Mouse (Mus musculus) central nervous system, embryonic 11.5 days (tissue): ENCODE results near the gene Ppy. TPM values are rescaled to one million over a fixed set of nuclear protein-coding genes. Genes with fewer than 3 reads are reported as not detected.

Source experiments
- polyA plus RNA-seq: library from polyadenylated mRNA; depleted of rRNA; stranded (reverse); fragments of >200 nt; gene quantifications from 2 replicates; pipeline ENCODE4 v1.2.3, GENCODE M21; 2012; rRNA removed

The Ppy gene
- polyA plus RNA-seq, result not detected in 2 replicates

DNA sequence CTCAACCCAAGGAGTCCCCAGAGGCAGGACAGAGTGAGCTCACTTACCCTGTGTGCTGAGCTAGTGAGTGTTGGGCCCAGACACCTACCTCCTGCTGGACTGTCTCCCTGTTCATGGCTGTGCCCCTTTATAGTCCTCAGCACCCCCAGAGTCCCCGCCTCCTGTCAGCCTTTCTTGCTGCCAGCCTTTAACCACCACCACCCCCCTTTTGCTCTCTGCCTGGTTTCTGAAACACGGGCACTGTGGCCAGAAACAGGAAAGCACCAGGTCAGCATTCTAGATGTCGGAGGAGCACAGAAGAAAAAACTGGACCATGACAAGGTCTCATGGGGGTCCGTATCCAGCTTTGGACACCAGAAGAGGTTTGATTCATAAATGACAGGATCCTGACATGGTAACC, at the start of gene Ppy:
TSS of gene Ppy (minus strand) at position 101 of the 400 bp plus-strand sequence.

DNA sequence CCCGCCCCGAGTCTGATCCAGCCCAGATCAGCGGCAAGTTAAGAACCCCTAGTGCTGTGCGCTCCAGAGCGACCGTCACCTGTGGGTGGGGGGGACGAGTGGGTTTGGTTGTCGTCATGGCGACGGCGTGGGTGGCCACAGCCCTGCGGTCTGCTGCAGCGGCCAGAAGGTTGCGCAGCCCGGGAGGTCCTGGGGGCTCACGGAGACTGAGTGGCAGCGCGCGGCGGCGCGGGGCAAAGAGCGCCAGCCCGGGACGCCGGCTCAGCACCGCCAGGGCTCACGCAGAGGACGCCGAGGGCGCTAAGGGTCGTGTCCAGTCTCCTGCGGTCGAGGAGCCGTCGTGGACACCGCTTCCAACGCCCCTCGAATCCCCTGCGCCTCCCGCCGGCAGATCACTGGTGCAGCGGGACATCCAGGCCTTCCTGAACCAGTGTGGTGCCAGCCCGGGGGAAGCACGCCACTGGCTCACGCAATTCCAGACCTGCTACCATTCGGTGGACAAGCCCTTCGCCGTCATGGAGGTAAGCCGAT, 44.4 kb upstream of the Ppy start, which contains the start of gene Nags:
TSS of gene Nags (plus strand) at position 43 of the 531 bp plus-strand sequence.

DNA sequence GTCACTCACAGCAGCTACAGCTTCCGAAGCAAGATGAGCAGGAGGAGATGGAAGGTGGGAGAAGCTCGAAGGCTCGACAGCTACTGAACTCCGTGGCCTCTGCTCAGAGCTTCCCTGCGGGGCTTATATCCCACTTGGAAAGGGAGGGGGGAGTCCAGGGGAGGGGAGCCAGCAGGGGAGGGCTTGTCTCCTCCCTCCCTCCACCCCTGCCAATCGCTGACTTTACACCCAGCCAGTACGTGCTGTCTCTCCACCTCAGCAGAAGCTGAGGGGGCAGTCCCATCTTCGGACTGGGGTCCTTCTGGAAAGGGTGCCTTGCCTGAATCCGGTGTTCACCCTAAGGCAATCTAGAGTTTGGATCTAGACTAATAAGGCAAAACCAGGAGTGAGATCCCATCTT, 6.6 kb upstream of the Ppy start, which contains the start of gene Pyy:
TSS of gene Pyy (minus strand) at position 101 of the 400 bp plus-strand sequence.

DNA sequence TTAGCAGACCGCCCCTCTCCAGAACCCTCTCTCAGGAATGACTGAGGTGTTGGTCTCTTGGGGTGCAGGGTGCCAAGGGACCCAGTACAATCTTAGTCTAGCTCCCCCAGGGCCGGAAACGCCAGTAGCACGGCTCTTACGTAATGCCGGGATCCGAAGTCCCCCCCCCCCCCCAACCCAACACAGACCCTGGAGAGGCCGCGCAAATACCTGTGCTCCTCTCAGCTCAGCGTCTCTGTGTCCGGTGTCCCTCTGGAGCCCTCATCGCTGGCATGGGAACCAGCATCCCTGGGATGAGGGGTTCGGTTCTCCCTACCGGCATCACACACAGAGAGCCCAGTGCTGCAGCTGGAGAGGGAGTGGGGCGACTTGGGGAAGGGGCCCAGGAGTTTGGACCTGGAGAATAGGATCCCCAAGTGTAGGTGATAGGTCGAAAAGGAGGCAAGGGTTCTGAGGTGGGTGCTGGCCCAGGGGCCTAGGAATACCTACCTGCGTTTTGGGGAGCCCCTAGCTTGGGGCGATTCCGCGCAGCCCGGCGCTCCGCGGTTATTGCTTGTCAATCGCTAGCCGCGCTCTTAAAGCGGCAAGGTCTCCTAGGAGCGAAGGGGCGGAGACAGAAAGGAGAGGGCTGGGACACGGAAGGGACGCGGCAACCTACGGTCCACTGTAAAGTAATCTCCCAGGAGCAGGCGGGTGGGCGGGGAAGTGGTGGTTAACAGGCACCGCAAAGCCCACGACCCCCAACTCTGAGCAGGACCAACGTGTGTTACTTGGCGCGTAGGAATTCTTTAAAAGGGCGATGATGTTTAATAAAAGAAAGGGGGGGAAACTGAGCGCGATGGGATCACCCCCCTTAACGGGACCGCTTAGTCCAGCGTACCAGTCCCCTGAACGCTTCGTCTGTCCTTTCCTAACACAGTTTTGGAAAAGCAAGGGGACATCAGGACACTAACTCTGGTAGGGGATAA, 12.9 kb downstream of the Ppy start, which contains the start of gene Mpp2:
TSS of gene Mpp2 (minus strand) at position 585 of the 968 bp plus-strand sequence.

Other genes with a start within 250 kb of the Ppy start
- gene Meox1, start 206.9 kb downstream of the Ppy start, polyA plus RNA-seq, result 0.70 and 14.7 TPM in 2 replicates
- gene Sost, start 134.3 kb downstream of the Ppy start, polyA plus RNA-seq, result 0.86 and 1.2 TPM in 2 replicates
- gene Cfap97d1, start 117.0 kb downstream of the Ppy start, polyA plus RNA-seq, result not detected in 2 replicates
- gene Dusp3, start 114.3 kb downstream of the Ppy start, polyA plus RNA-seq, result 8.3 and 10.5 TPM in 2 replicates
- gene Mpp3, start 72.9 kb downstream of the Ppy start, polyA plus RNA-seq, result 27.2 and 29.5 TPM in 2 replicates
- 0.18 and 0.27 TPM in 2 replicates for gene Cd300lg, start 59.8 kb downstream of the Ppy start, polyA plus RNA-seq
- 19.5 and 22.5 TPM in 2 replicates for gene Mpp2, start 12.8 kb downstream of the Ppy start, polyA plus RNA-seq
- 1.8 and 4.3 TPM in 2 replicates for gene Pyy, start 6.5 kb upstream of the Ppy start, polyA plus RNA-seq
- gene Nags, start 44.2 kb upstream of the Ppy start, polyA plus RNA-seq, result 0.21 and 0.50 TPM in 2 replicates
- 33.5 and 34.9 TPM in 2 replicates for gene Tmem101, start 55.1 kb upstream of the Ppy start, polyA plus RNA-seq
- 45.4 and 59.2 TPM in 2 replicates for gene Lsm12, start 84.0 kb upstream of the Ppy start, polyA plus RNA-seq
- 34.9 and 38.5 TPM in 2 replicates for gene G6pc3, start 88.3 kb upstream of the Ppy start, polyA plus RNA-seq
- gene Hdac5, start 128.8 kb upstream of the Ppy start, polyA plus RNA-seq, result 62.5 and 110 TPM in 2 replicates
- gene BC030867, start 147.6 kb upstream of the Ppy start, polyA plus RNA-seq, result 14.9 and 17.9 TPM in 2 replicates
- gene Asb16, start 167.4 kb upstream of the Ppy start, polyA plus RNA-seq, result 0.30 and 0.55 TPM in 2 replicates
- 31.0 and 49.3 TPM in 2 replicates for gene Tmub2, start 183.6 kb upstream of the Ppy start, polyA plus RNA-seq
- 62.8 and 72.5 TPM in 2 replicates for gene Atxn7l3, start 195.3 kb upstream of the Ppy start, polyA plus RNA-seq
- gene Ubtf, start 218.4 kb upstream of the Ppy start, polyA plus RNA-seq, result 89.8 and 217 TPM in 2 replicates